Comparison of ENCODE assay signal across 19 mouse cellular contexts in the genomic region with DNA sequence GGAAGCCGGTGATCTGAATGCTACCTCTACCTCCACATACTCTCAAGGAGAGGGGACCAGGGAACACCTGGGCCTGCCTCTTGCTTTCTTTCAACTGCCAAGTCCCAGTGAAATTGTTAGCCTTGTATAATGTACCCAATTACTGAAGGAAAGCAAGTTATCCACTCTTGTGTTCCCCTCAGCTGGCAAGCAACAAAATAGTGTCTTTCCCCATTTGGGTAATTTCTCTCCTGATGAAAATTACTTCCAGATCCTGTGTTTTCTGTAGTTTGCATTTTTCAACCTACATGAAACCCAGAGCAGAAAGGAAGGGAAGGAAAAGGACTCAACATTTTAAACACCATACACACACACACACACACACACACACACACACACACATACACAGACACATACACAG.
"Had no signal": no experiment of that assay in that cellular context is flagged by ENCODE, and none has a peak within 500 bp of the region (broad histone marks: within the 10 kb centered on the region; RNA-seq: fewer than 3 reads in every experiment).

No protein-coding gene starts in this region.

- H3K27me3 ChIP-seq: neural tube, embryonic 13.5 days; neural tube, embryonic 15.5 days had no signal

- ATAC-seq: midbrain, embryonic 16.5 days had no signal

- H3K27ac ChIP-seq: midbrain, embryonic 10.5 days; midbrain, embryonic 12.5 days; neural tube, embryonic 13.5 days; neural tube, embryonic 15.5 days had no signal

- H3K4me3 ChIP-seq: midbrain, embryonic 10.5 days; midbrain, embryonic 12.5 days; myocyte; neural tube, embryonic 13.5 days; neural tube, embryonic 15.5 days had no signal

- H3K4me2 ChIP-seq: lung, embryonic 14.5 days; midbrain, embryonic 12.5 days; neural tube, embryonic 13.5 days; neural tube, embryonic 15.5 days had no signal

- H3K9ac ChIP-seq: lung, embryonic 14.5 days; midbrain, embryonic 12.5 days; neural tube, embryonic 13.5 days; neural tube, embryonic 15.5 days had no signal

- H3K9me3 ChIP-seq: midbrain, embryonic 10.5 days; midbrain, embryonic 12.5 days; neural tube, embryonic 13.5 days; neural tube, embryonic 15.5 days had no signal

- DNase-seq: lung, adult 18-20 months; lung, embryonic 14.5 days; lung, postnatal 10 days; lung, postnatal 4 days; midbrain, embryonic 14.5 days; retina, postnatal 1 day; right cerebral cortex, adult 18-20 months; right cerebral cortex, postnatal 25 days; right cerebral cortex, postnatal 4 days; spleen, adult 18-20 months; thymus, adult 2 months; thymus, postnatal 25 days; thymus, postnatal 4 days had no signal

- H3K36me3 ChIP-seq: midbrain, embryonic 10.5 days; midbrain, embryonic 12.5 days; neural tube, embryonic 13.5 days; neural tube, embryonic 15.5 days had no signal
